Mouse (Mus musculus): ENCODE measurements around the gene Vnn3.
A peak's percentile ranks its signal among the peaks of the same experiment; 100 is the strongest.

The Vnn3 gene

DNA sequence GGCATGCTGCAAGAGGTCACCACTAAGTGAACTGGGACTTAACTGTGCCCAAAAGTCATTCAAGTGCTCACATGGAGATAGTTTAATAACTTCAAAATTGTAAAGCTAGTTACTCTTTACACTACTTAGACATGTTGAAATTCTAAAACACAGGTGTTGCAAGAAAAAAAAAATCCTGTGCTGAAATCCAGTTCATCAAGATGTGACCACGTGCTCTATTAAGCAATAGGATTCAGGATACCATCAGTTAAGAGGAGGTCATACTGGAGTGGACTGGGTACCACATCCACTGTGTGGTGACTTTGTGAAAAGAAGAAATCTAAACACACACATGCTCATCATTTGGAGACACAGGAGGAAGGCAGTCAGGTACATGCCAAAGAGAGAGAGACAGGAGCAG is 41.7 kb downstream of the Vnn3 start:
- no peak for DNase-seq (ENCODE audit: low spot score in 2 of 2)

DNA sequence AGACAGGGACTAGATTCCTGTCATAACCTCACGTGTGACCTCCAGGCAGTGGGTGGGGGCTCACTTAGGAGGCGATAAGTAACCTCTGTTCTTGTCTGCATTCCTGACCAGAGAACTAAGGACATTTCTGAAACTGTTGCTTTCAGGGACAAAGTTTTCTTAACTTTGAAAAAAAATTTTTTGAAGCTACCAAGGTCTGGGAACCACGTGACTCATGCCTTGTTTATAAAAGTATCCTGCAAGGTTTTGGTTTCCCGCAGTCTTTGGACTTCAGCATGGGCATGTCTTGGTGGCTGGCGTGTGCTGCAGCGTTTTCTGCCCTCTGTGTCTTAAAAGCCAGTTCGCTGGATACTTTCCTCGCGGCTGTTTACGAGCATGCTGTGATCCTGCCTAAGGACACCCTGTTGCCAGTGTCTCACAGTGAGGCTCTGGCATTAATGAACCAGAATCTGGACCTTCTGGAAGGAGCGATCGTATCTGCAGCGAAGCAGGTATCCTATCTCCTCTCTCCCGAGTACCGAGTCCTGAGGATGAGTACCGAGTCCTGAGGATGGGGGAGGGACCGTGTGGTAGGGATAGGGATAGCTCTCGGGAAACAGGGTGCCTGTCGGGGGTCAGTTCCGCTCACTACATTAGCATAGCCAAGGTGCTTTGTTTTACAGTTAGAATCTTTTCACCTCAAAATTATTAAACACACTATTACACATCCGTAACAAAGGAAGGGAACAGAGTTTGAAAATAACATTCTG is 43.5 kb downstream of the Vnn3 start, which contains the start of gene Vnn1:
Gene Vnn1 (plus strand): TSS at position 88 of the 749 bp plus-strand sequence.
- DNase-seq (ENCODE audit: low spot score in 2 of 2), result peak in 1 of 2 experiments; percentile 12

DNA sequence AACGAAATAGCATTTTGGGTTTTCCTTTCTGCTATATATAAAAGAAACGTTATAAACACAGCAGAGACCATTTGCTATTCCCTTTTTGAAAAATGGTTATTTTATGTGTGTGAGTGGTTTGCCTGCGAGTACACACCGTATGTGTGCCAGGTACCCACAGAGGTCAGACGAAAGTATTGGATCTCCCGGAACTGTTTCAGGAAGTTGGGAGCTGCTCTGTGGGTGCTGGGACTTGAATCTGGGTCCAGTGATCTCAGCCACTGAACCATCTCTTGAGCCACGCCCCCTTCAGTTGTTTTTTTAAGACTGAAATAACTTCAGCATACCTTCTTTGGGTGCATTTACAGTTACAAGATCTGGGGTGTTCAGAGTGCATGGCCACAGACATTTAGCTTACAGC is 44.1 kb downstream of the Vnn3 start:
- DNase-seq (ENCODE audit: low spot score in 2 of 2), result no peak

DNA sequence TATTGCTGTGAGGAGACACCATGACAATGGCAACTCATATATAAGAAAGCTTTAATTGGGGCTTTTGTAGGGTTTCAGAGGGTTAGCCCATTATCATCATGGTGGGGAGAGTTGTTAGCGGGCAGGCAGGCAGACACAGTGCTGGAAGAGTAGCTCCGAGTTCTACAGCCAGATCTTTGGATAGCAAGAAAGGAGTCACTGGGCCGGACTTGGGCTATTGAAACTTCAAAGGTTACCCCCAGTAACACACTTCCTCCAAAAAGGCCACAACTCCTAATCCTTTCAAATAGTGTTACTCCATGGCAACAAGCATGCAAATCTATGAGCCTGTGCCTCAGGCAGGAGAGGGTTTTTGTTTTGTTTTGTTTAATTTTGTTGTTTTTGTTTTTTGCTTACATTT is 49.9 kb downstream of the Vnn3 start:
- DNase-seq (ENCODE audit: low spot score in 2 of 2), result no peak

DNA sequence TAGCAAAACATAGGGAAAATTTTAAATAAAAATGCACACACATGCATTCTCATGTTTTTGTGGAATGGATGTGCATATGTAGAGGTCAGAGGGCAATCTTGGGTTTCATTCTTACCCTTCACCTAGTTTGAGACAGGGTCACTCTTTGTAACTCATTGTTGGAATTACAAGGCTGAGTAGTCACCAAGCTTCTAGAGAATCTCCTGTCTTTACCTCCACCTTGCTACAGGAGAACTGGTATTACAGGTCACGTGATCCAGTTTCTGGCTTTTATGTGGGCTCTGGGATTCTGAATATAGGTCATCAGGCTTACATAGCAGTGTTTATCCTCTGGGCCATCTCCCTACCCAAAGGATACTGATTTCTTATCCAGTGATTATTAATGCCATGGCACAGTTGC is 54.4 kb downstream of the Vnn3 start:
- no peak for DNase-seq (ENCODE audit: low spot score in 2 of 2)

Data from urinary bladder, postnatal 36 days (tissue).